In the genomic region with DNA sequence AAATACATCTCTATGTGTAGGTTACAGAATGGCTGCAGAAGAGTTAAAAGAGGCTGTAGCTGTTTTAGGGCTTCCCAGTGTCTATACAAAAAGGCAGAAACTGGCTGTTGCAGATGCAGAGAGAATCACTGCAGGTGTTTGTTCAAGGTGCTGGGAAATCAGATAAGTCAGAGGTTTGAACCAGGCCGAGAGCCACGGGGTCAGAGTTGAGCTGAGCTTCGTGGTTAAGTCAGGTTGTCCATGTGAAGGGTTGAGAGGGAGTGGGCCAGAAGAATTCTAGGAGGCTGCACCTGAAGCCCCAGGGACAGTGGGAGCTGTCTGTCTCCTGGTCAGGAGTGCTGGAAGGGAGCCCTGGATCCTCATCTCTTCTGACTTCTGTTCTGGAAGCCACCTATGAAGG, we compare ENCODE assay signal across 24 mouse cellular contexts. TPM values are rescaled to one million over a fixed set of nuclear protein-coding genes. Genes with fewer than 3 reads are reported as not detected.
DNase-seq lines count a peak whose midpoint lies in the region; ATAC-seq and TF ChIP-seq lines count a peak whose summit lies in the region.
"Had no signal": no experiment of that assay in that cellular context is flagged by ENCODE, and none has a peak within 500 bp of the region (broad histone marks: within the 10 kb centered on the region; RNA-seq: fewer than 3 reads in every experiment).

No protein-coding gene starts in this region.

- no peak overlapping the region for H3K27ac ChIP-seq in hindbrain, embryonic 10.5 days
- no peak overlapping the region for H3K27ac ChIP-seq in hindbrain, postnatal 0 days
- no peak overlapping the region for H3K27ac ChIP-seq in liver, adult 2 months (replicated peaks; ENCODE audit: insufficient read depth, low read depth, low read length)
- no peak overlapping the region for H3K27ac ChIP-seq in liver, embryonic 12.5 days
- no peak overlapping the region for H3K27ac ChIP-seq in neural tube, embryonic 12.5 days
- H3K27ac ChIP-seq: embryonic facial prominence, embryonic 13.5 days; embryonic facial prominence, embryonic 15.5 days; forebrain, embryonic 10.5 days; forebrain, embryonic 12.5 days had no signal

- no peaks in the 10 kb centered on the region for H3K27me3 ChIP-seq in hindbrain, embryonic 10.5 days (ENCODE audit: insufficient read depth, poor library complexity, severe bottlenecking)
- H3K27me3 ChIP-seq in hindbrain, postnatal 0 days (ENCODE audit: insufficient read depth, low read length) = no peaks in the 10 kb centered on the region
- H3K27me3 ChIP-seq in liver, adult 2 months (ENCODE audit: control insufficient read depth, insufficient read depth, low read length) = no peaks in the 10 kb centered on the region
- no peaks in the 10 kb centered on the region for H3K27me3 ChIP-seq in liver, embryonic 12.5 days (replicated peaks)
- no peaks in the 10 kb centered on the region for H3K27me3 ChIP-seq in neural tube, embryonic 12.5 days (replicated peaks)
- H3K27me3 ChIP-seq: embryonic facial prominence, embryonic 13.5 days; embryonic facial prominence, embryonic 15.5 days; forebrain, embryonic 12.5 days had no signal

- no peak for ATAC-seq in hindbrain, postnatal 0 days
- no peak for ATAC-seq in liver, embryonic 12.5 days
- no peak for ATAC-seq in neural tube, embryonic 12.5 days (ENCODE audit: low FRiP score, low read depth)
- ATAC-seq: forebrain, embryonic 14.5 days; forebrain, embryonic 16.5 days had no signal

- H3K4me1 ChIP-seq in hindbrain, embryonic 10.5 days (replicated peaks) = peaks cover 19% of the 10 kb centered on the region
- no peaks in the 10 kb centered on the region for H3K4me1 ChIP-seq in hindbrain, postnatal 0 days (ENCODE audit: insufficient read depth, low read length)
- peaks cover 3% of the 10 kb centered on the region; the same call in 1 of the 2 replicates for H3K4me1 ChIP-seq in liver, adult 2 months (ENCODE audit: control insufficient read depth, insufficient read depth, low read length)
- peaks cover 31% of the 10 kb centered on the region for H3K4me1 ChIP-seq in liver, embryonic 12.5 days
- 0 out of 2 replicates have a peak, but pooled peaks cover 4% of the 10 kb centered on the region for H3K4me1 ChIP-seq in neural tube, embryonic 12.5 days
- H3K4me1 ChIP-seq: embryonic facial prominence, embryonic 13.5 days had no signal

- TF ChIP-seq POLR2A in liver, adult 2 months (IDR thresholded peaks at IDR 0.05; ENCODE audit: extremely low read depth, insufficient read depth, low read length) = no peak

- no peak overlapping the region for H3K4me3 ChIP-seq in hindbrain, embryonic 10.5 days
- H3K4me3 ChIP-seq in hindbrain, postnatal 0 days (ENCODE audit: low read length) = no peak overlapping the region
- no peak overlapping the region for H3K4me3 ChIP-seq in liver, adult 2 months (ENCODE audit: insufficient read depth, low read depth, low read length)
- H3K4me3 ChIP-seq in liver, embryonic 12.5 days = no peak overlapping the region
- H3K4me3 ChIP-seq in neural tube, embryonic 12.5 days = no peak overlapping the region
- H3K4me3 ChIP-seq: embryonic facial prominence, embryonic 13.5 days; embryonic facial prominence, embryonic 15.5 days; erythroblast, embryonic 14.5 days; forebrain, embryonic 10.5 days; forebrain, embryonic 12.5 days had no signal

- no peak for TF ChIP-seq CTCF in hindbrain, postnatal 0 days (IDR thresholded peaks at IDR 0.05; ENCODE audit: low read depth)
- no peak for TF ChIP-seq CTCF in liver, adult 2 months (IDR thresholded peaks at IDR 0.05; ENCODE audit: low read depth, low read length)

- H3K9me3 ChIP-seq in hindbrain, embryonic 10.5 days = no peaks in the 10 kb centered on the region
- no peaks in the 10 kb centered on the region for H3K9me3 ChIP-seq in hindbrain, postnatal 0 days (ENCODE audit: low read length)
- no peaks in the 10 kb centered on the region for H3K9me3 ChIP-seq in liver, embryonic 12.5 days (replicated peaks)
- no peaks in the 10 kb centered on the region for H3K9me3 ChIP-seq in neural tube, embryonic 12.5 days
- H3K9me3 ChIP-seq: embryonic facial prominence, embryonic 15.5 days; forebrain, embryonic 12.5 days had no signal

- H3K9ac ChIP-seq in hindbrain, postnatal 0 days (replicated peaks; ENCODE audit: low read length) = no peak overlapping the region
- no peak overlapping the region for H3K9ac ChIP-seq in liver, adult 2 months (ENCODE audit: low read depth, low read length)
- H3K9ac ChIP-seq in liver, embryonic 12.5 days = no peak overlapping the region
- no peak overlapping the region for H3K9ac ChIP-seq in neural tube, embryonic 12.5 days
- H3K9ac ChIP-seq: embryonic facial prominence, embryonic 13.5 days; embryonic facial prominence, embryonic 15.5 days; forebrain, embryonic 12.5 days had no signal

- peaks cover 6% of the 10 kb centered on the region; the same call in 1 of the 2 replicates for H3K79me2 ChIP-seq in liver, adult 2 months (ENCODE audit: control insufficient read depth, insufficient read depth, low read length)

- 88% methylated on average over 3 of the region's 3 CpGs for WGBS in hindbrain, embryonic 10.5 days
- WGBS in hindbrain, postnatal 0 days = 97% methylated on average over 3 of the region's 3 CpGs
- 26% methylated on average over 3 of the region's 3 CpGs for WGBS in liver, adult 2 months
- whole genome bisulfite sequencing in liver, embryonic 12.5 days (ENCODE audit: insufficient replicate concordance) = 52% methylated on average over 3 of the region's 3 CpGs
- 95% methylated on average over 3 of the region's 3 CpGs for WGBS in neural tube, embryonic 12.5 days

- DNase-seq in hindbrain, embryonic 10.5 days (ENCODE audit: low spot score) = peak; percentile 1
- no peak for DNase-seq in hindbrain, postnatal 0 days (ENCODE audit: low spot score)
- peak; percentile 45 for DNase-seq in liver, adult 2 months (ENCODE audit: extremely low read depth, low read depth, low spot score)
- DNase-seq in neural tube, embryonic 10.5 days (ENCODE audit: extremely low spot score, low spot score) = no peak
- peak; percentile 52 for DNase-seq in yolk sac, embryonic 10.5 days (ENCODE audit: low spot score)
- DNase-seq in cerebellum, adult 11 months = no peak
- DNase-seq: adrenal gland, adult 2 months; adrenal gland, postnatal 10 days; adrenal gland, postnatal 25 days; cerebellum, adult 18-20 months; cerebellum, adult 8-10 months; cerebellum, adult 9-11 months; cerebellum, postnatal 14 days; cerebellum, postnatal 36 days; embryo, embryonic 11 days had no signal

- H3K36me3 ChIP-seq in hindbrain, embryonic 10.5 days = 0 out of 2 replicates have a peak, but pooled peaks cover 4% of the 10 kb centered on the region
- no peaks in the 10 kb centered on the region for H3K36me3 ChIP-seq in hindbrain, postnatal 0 days (ENCODE audit: insufficient read depth, low read length)
- no peaks in the 10 kb centered on the region for H3K36me3 ChIP-seq in liver, adult 2 months (ENCODE audit: control insufficient read depth, insufficient read depth, low read length)
- H3K36me3 ChIP-seq in liver, embryonic 12.5 days = peaks cover 3% of the 10 kb centered on the region; the same call in 1 of the 2 replicates
- H3K36me3 ChIP-seq in neural tube, embryonic 12.5 days = no peaks in the 10 kb centered on the region
- H3K36me3 ChIP-seq: embryonic facial prominence, embryonic 13.5 days; embryonic facial prominence, embryonic 15.5 days; forebrain, embryonic 12.5 days had no signal

- no peak overlapping the region for H3K4me2 ChIP-seq in hindbrain, postnatal 0 days (ENCODE audit: low read depth, low read length)
- no peak overlapping the region for H3K4me2 ChIP-seq in liver, embryonic 12.5 days
- peak overlapping the region; percentile 62; the same call in 1 of the 2 replicates for H3K4me2 ChIP-seq in neural tube, embryonic 12.5 days (replicated peaks)
- H3K4me2 ChIP-seq: embryonic facial prominence, embryonic 13.5 days; embryonic facial prominence, embryonic 15.5 days; forebrain, embryonic 12.5 days had no signal

RNA-seq across cellular contexts. Expression of gene Ppa2, which starts 2.4 kb away (rescaled TPM):
- polyA plus RNA-seq in hindbrain, embryonic 10.5 days (2016; fragmentation: Nextera tagmentation; extraction: Ambion mirVana) = 79.3 and 84.1 TPM in 2 replicates
- 22.9 and 23.4 TPM in 2 replicates for total RNA-seq in hindbrain, postnatal 0 days (2014; rRNA removed)
- 88.2 and 88.6 TPM in 2 replicates for polyA plus RNA-seq in hindbrain, postnatal 0 days (2015; fragmentation: Nextera tagmentation; extraction: Ambion mirVana)
- total RNA-seq in liver, adult 2 months (2014; rRNA removed) = 55.0 and 58.8 TPM in 2 replicates
- polyA plus RNA-seq in liver, adult 2 months (2012; rRNA removed) = 70.1 and 74.1 TPM in 2 replicates
- polyA plus RNA-seq in liver, embryonic 12.5 days (2016; fragmentation: Nextera tagmentation; extraction: Ambion mirVana) = 68.4 and 71.8 TPM in 2 replicates
- polyA plus RNA-seq in neural tube, embryonic 12.5 days (2016; fragmentation: Nextera tagmentation; extraction: Ambion mirVana) = 78.2 and 79.1 TPM in 2 replicates

Comparison
In these comparisons a context has a peak if more than half of its experiments do, and no peak if none do; other contexts are left out.
1. DNase-seq: peak in hindbrain, embryonic 10.5 days (single experiment), liver, adult 2 months (single experiment) and yolk sac, embryonic 10.5 days (single experiment); none in hindbrain, postnatal 0 days (single experiment), neural tube, embryonic 10.5 days (single experiment) and cerebellum, adult 11 months (single experiment).